Mouse (Mus musculus) limb, embryonic 12.5 days (tissue): Measurements from ENCODE around the gene Trpc3. TPM values are rescaled to one million over a fixed set of nuclear protein-coding genes. Genes with fewer than 3 reads are reported as not detected.

Source experiments
- ATAC-seq: fragments of 200-750 bp; cut with Nextera tagmentation; 2 replicates; pipeline ENCODE4 v1.8.0; 2017; ENCODE audit warnings: low read depth, moderate TSS enrichment; ENCODE audit not compliant: insufficient number of reproducible peaks, insufficient read depth, low FRiP score, low TSS enrichment
- H3K27ac ChIP-seq: fragments of 300-500 bp; sonication (generic); 2 replicates; pipeline ENCODE4 v1.5.1; 2016; ENCODE audit warnings: mild to moderate bottlenecking, moderate library complexity
- H3K27me3 ChIP-seq: fragments of 300-500 bp; sonication (generic); 2 replicates; pipeline ENCODE4 v1.6.1; 2016; ENCODE audit warnings: mild to moderate bottlenecking, moderate library complexity
- H3K36me3 ChIP-seq: fragments of 300-500 bp; sonication (generic); 2 replicates; pipeline ENCODE4 v1.6.1; 2016; ENCODE audit warnings: mild to moderate bottlenecking, moderate library complexity
- H3K4me1 ChIP-seq: fragments of 300-500 bp; sonication (generic); replicated peaks from 2 replicates; pipeline ENCODE4 v1.6.1; 2016
- H3K4me2 ChIP-seq: fragments of 300-500 bp; sonication (generic); 2 replicates; pipeline ENCODE4 v1.6.1; 2016; ENCODE audit warnings: mild to moderate bottlenecking, moderate library complexity
- H3K4me3 ChIP-seq: fragments of 300-500 bp; sonication (generic); replicated peaks from 2 replicates; pipeline ENCODE4 v1.5.1; 2016; ENCODE audit warnings: mild to moderate bottlenecking
- H3K9ac ChIP-seq: fragments of 300-500 bp; sonication (generic); replicated peaks from 2 replicates; pipeline ENCODE4 v1.6.1; 2016; ENCODE audit warnings: mild to moderate bottlenecking, moderate library complexity
- H3K9me3 ChIP-seq: fragments of 300-500 bp; sonication (generic); 2 replicates; pipeline ENCODE4 v1.6.1; 2016; ENCODE audit warnings: mild to moderate bottlenecking, moderate library complexity
- WGBS: fragments of 180-500 bp; shearing (Covaris S2); methylation state at CpG from one replicate; pipeline ENCODE4 v1.1.7; 2016; 5-methylcytosine and 5-hydroxymethylcytosine counted together
- polyA plus RNA-seq: library from polyadenylated mRNA; unstranded; fragments of >200 nt; fragmentation: Nextera tagmentation; extraction: Ambion mirVana; gene quantifications from 2 replicates; pipeline ENCODE4 v1.2.1, GENCODE M21; 2016

Gene Trpc3
- polyA plus RNA-seq, 1 experiment from 2014 or later = 6.4 TPM

GRCm38 (mm10) chr3:36644554-36645244 is 45.3 kb downstream of the Trpc3 start:
- Histone ChIP-seq H3K9me3 (no peaks in the 10 kb centered on the region), H3K27ac (no peak overlapping the region), H3K4me2 (no peak overlapping the region), H3K4me1 (no peaks in the 10 kb centered on the region), H3K4me3 (no peak overlapping the region), H3K9ac (no peak overlapping the region), H3K36me3 (no peaks in the 10 kb centered on the region), H3K27me3 (no peaks in the 10 kb centered on the region)
- WGBS = 79% methylated on average over 3 of the region's 3 CpGs
- no peak for ATAC-seq

GRCm38 (mm10) chr3:36643354-36643753 is 46.6 kb downstream of the Trpc3 start:
- no peak overlapping the region for H3K4me2 ChIP-seq
- no peak overlapping the region for H3K4me3 ChIP-seq
- ATAC-seq = no peak
- no peak overlapping the region for H3K27ac ChIP-seq
- 77% methylated on average over 3 of the region's 3 CpGs for WGBS
- no peaks in the 10 kb centered on the region for H3K9me3 ChIP-seq
- H3K36me3 ChIP-seq = no peaks in the 10 kb centered on the region
- H3K27me3 ChIP-seq = no peaks in the 10 kb centered on the region
- no peak overlapping the region for H3K9ac ChIP-seq
- H3K4me1 ChIP-seq = no peaks in the 10 kb centered on the region

GRCm38 (mm10) chr3:36642736-36643135 is 47.2 kb downstream of the Trpc3 start:
- 75% methylated on average over 13 of the region's 13 CpGs for WGBS
- H3K27ac ChIP-seq = no peak overlapping the region
- no peak for ATAC-seq

GRCm38 (mm10) chr3:36640787-36641186 is 49.2 kb downstream of the Trpc3 start:
- no peak overlapping the region for H3K9ac ChIP-seq
- H3K9me3 ChIP-seq = no peaks in the 10 kb centered on the region
- no peaks in the 10 kb centered on the region for H3K36me3 ChIP-seq
- no peak for ATAC-seq
- no peak overlapping the region for H3K4me3 ChIP-seq
- no peaks in the 10 kb centered on the region for H3K4me1 ChIP-seq
- no peak overlapping the region for H3K27ac ChIP-seq
- H3K27me3 ChIP-seq = no peaks in the 10 kb centered on the region
- H3K4me2 ChIP-seq = no peak overlapping the region
- whole genome bisulfite sequencing = 66% methylated on average over 2 of the region's 2 CpGs

More at GRCm38 (mm10) chr3:36642736-36643135, 47.2 kb downstream of the Trpc3 start:
- no peak overlapping the region for H3K9ac ChIP-seq
- no peaks in the 10 kb centered on the region for H3K36me3 ChIP-seq
- H3K27me3 ChIP-seq = no peaks in the 10 kb centered on the region
- no peaks in the 10 kb centered on the region for H3K9me3 ChIP-seq
- no peaks in the 10 kb centered on the region for H3K4me1 ChIP-seq
- H3K4me2 ChIP-seq = no peak overlapping the region
- no peak overlapping the region for H3K4me3 ChIP-seq

- H3K9me3 ChIP-seq = no peaks in the 10 kb centered on the region
Observed at GRCm38 (mm10) chr3:36635449-36635848, 54.5 kb downstream of the Trpc3 start.

GRCm38 (mm10) chr3:36626803-36627202 is 63.2 kb downstream of the Trpc3 start:
- Histone ChIP-seq H3K36me3 (no peaks in the 10 kb centered on the region), H3K4me2 (no peak overlapping the region), H3K27ac (no peak overlapping the region), H3K9me3 (no peaks in the 10 kb centered on the region), H3K4me3 (no peak overlapping the region), H3K9ac (no peak overlapping the region), H3K27me3 (no peaks in the 10 kb centered on the region), H3K4me1 (no peaks in the 10 kb centered on the region)
- no peak for ATAC-seq
- WGBS = 76% methylated on average over 2 of the region's 2 CpGs

More at GRCm38 (mm10) chr3:36635449-36635848, 54.5 kb downstream of the Trpc3 start:
- Histone ChIP-seq H3K4me2 (no peak overlapping the region), H3K36me3 (no peaks in the 10 kb centered on the region), H3K27ac (no peak overlapping the region), H3K4me3 (no peak overlapping the region), H3K9ac (no peak overlapping the region), H3K4me1 (no peaks in the 10 kb centered on the region), H3K27me3 (no peaks in the 10 kb centered on the region)
- ATAC-seq = no peak
- 17% methylated on average over 4 of the region's 4 CpGs for WGBS

GRCm38 (mm10) chr3:36618181-36618580 is 71.8 kb downstream of the Trpc3 start:
- no peak for ATAC-seq
- Histone ChIP-seq H3K4me2 (no peak overlapping the region), H3K4me3 (no peak overlapping the region), H3K36me3 (no peaks in the 10 kb centered on the region), H3K9ac (no peak overlapping the region), H3K4me1 (peaks cover 5% of the 10 kb centered on the region), H3K27ac (no peak overlapping the region), H3K9me3 (no peaks in the 10 kb centered on the region), H3K27me3 (no peaks in the 10 kb centered on the region)
- 70% methylated on average over 7 of the region's 7 CpGs for WGBS

GRCm38 (mm10) chr3:36613908-36614255 is 76.1 kb downstream of the Trpc3 start:
- H3K4me3 ChIP-seq = no peak overlapping the region
- 72% methylated on average over 5 of the region's 5 CpGs for WGBS

GRCm38 (mm10) chr3:36613202-36613907 is 76.6 kb downstream of the Trpc3 start, which contains the start of gene Bbs7:
Gene Bbs7 (minus strand): TSS chr3:36613477.
- peak within 1 kb of the TSS; percentile 75 for H3K9ac ChIP-seq
- peaks cover 8% of the 10 kb centered on the region for H3K4me1 ChIP-seq
- peak within 1 kb of the TSS; percentile 66 for H3K4me3 ChIP-seq
- peak within 1 kb of the TSS; percentile 65 for H3K4me2 ChIP-seq
- H3K9me3 ChIP-seq = no peaks in the 10 kb centered on the region
- 0 out of 2 replicates have a peak within 1 kb of the TSS, but pooled peaks have one; percentile 53 for H3K27ac ChIP-seq
- 3% methylated on average over 37 of the region's 38 CpGs for WGBS
- H3K27me3 ChIP-seq = no peaks in the 10 kb centered on the region
- peak; percentile 100 for ATAC-seq
- no peaks in the 10 kb centered on the region for H3K36me3 ChIP-seq

More at GRCm38 (mm10) chr3:36613908-36614255, 76.1 kb downstream of the Trpc3 start:
- Histone ChIP-seq H3K36me3 (no peaks in the 10 kb centered on the region), H3K9me3 (no peaks in the 10 kb centered on the region), H3K4me2 (peak overlapping the region; percentile 65), H3K27ac (no peak overlapping the region), H3K9ac (no peak overlapping the region; the same call in 1 of the 2 replicates), H3K27me3 (no peaks in the 10 kb centered on the region), H3K4me1 (peaks cover 8% of the 10 kb centered on the region)
- ATAC-seq = no peak

GRCm38 (mm10) chr3:36612687-36613086 is 77.3 kb downstream of the Trpc3 start:
- H3K27ac ChIP-seq = 0 out of 2 replicates have a peak overlapping the region, but pooled peaks have one; percentile 53
- H3K4me2 ChIP-seq = peak overlapping the region; percentile 65
- peak overlapping the region; percentile 75 for H3K9ac ChIP-seq
- no peak for ATAC-seq
- WGBS = 6% methylated on average over 6 of the region's 6 CpGs
- H3K36me3 ChIP-seq = no peaks in the 10 kb centered on the region
- no peaks in the 10 kb centered on the region for H3K27me3 ChIP-seq
- H3K9me3 ChIP-seq = no peaks in the 10 kb centered on the region
- peak overlapping the region; percentile 66 for H3K4me3 ChIP-seq
- H3K4me1 ChIP-seq = peaks cover 8% of the 10 kb centered on the region

- Histone ChIP-seq H3K9ac (no peak overlapping the region), H3K27ac (no peak overlapping the region), H3K4me1 (no peaks in the 10 kb centered on the region), H3K9me3 (no peaks in the 10 kb centered on the region), H3K27me3 (no peaks in the 10 kb centered on the region), H3K4me3 (no peak overlapping the region), H3K4me2 (no peak overlapping the region), H3K36me3 (no peaks in the 10 kb centered on the region; the same call in 1 of the 2 replicates)
- ATAC-seq = no peak
- WGBS = 82% methylated on average over 7 of the region's 7 CpGs
Observed at GRCm38 (mm10) chr3:36605894-36606783, 83.8 kb downstream of the Trpc3 start.
